Mouse (Mus musculus) yolk sac, embryonic 10.5 days (tissue): ENCODE measurements around the gene Dis3l.

ENCODE experiments used
- DNase-seq: peaks from one replicate; pipeline ENCODE4 v3.0.0-alpha.2; 2017; ENCODE audit warnings: low spot score

Gene Dis3l

GRCm38 (mm10) chr9:64341254-64341566, at the start of gene Dis3l:
TSS of gene Dis3l (minus strand) at chr9:64341288.
- no peak for DNase-seq

- DNase-seq = no peak
These were observed 48.6 kb upstream of the Dis3l start for GRCm38 (mm10) chr9:64389576-64390292.

GRCm38 (mm10) chr9:64386466-64387211, 45.6 kb upstream of the Dis3l start:
- no peak for DNase-seq

DNA sequence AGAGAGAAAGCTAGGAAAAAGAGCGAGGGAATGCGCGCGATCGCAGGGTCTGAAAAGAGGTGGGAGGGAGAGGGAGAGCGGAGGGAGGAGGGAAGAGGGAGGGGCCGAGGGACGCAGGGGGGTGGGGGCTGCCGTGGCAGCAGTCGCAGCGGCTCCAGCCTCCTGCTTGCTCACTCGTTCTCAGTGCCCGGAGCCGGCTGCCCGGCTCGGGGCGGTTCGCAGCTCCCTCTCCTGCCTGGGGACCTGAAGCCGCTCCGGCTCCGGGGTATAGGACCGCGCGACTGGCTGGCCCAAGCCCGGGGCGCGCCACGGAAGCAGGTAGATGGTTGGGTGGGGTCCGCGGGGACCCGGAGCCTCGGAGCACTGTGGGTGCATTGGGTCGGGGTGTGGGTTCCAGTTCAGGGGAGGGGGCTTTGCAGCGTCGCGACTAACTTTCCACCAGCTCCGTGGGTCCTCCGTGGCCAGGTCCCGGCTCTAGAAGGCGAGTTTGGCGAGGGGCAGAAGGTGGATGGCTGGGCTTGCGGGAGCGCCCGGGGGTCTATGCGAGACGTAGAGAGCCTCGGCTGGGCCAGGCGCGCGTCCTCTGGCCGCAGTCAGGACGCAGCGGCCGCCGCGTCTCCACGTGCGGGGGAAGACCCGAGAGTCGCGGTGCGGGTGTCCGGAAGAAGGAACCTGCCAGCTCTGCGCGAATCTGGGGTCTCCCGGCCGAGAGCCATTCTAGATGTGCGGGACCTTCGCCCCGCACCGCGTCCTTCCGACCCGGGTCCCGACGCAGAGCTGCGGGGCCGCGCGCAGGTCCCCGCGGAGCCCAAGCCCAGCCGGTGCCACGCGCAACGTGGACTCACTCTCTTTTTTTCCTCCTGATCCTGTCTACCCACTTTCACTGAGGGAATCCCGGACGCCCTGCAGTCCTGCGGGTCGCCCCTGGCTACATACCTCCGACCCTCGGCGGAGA, 44.7 kb upstream of the Dis3l start, which contains the start of gene Megf11:
Gene Megf11, plus strand, starts transcription at position 116 of the 955 bp plus-strand sequence.
- DNase-seq = peak; percentile 67

DNA sequence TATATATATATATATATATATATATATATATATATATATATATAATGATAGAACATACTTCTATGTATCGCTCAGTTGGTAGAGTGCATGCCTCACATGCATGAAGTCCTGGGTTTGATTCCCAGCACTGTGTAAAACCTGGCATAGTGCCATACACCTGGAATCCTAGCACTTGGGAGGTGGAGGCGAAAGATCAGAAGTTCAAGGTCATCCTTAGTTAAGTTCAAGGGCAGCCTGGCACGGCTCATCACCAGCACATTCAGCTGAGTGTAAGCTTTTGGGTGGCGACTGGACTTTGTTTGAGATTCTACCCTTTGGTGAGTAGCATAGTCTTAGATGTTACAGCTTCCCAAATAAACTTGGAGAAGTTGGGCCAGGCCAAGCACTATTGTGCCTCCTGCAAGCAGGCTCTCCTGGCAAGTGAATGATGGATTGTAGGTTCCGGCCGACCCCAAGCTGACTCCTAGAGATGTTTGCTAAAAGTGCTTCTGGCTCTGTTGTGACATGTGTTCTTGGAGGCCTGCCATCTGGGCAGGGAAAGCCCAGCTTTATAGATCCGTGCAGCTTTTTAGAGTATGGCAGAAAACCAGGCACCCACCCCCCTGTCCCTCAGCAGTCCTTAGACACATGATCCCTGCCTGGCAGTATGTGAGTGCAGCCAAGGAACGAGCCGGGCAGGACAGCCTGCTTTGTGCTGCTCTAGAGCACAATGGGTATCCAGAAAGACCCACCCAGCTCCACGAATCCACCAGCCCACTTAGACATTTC, 42.1 kb upstream of the Dis3l start:
- no peak for DNase-seq

DNA sequence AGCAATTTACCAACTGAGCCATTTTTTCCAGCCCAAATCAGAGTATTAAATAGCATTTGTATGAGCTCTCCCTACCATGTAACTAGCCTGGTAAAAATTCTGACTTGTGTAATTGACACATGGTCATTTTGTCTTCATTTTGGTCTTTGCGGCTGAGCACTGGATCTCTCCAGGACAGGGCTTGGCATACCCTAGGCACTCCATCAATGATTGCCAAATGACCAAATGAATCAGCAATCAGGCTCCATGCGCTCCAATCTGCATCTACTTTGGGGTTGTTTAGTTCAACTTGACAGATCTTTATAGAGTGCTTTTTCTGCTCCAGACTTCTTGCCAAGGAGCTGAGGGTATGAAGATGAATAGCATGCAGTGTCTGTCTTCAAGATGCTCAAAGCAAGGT, 35.3 kb upstream of the Dis3l start:
- no peak for DNase-seq

DNA sequence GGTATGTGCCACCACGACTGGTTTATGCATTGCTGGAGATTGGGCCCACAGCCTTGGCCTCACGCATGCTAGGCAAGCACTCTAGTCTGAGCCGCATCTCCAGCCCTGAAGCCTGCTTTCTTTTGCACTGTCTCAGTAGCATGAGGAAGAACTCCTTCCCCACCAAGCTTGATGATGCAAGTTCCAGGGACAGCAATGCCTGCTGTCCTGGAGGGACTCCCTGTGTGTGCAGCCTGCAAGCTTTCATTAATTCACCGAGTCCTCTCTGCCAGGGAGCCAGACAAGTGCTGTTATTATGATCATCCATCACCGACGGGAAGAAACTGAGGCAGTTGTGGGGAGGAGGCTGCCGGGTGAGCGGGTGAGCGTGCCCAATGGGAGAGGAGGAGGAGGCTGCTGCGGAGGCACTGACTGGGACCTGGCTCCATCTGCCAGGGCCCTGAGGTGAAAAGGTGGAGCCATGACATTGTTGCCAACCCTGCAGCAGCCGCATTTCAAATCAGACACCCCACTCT, 30.3 kb upstream of the Dis3l start:
- DNase-seq = no peak

GRCm38 (mm10) chr9:64369871-64370270, 28.8 kb upstream of the Dis3l start:
- no peak for DNase-seq

DNA sequence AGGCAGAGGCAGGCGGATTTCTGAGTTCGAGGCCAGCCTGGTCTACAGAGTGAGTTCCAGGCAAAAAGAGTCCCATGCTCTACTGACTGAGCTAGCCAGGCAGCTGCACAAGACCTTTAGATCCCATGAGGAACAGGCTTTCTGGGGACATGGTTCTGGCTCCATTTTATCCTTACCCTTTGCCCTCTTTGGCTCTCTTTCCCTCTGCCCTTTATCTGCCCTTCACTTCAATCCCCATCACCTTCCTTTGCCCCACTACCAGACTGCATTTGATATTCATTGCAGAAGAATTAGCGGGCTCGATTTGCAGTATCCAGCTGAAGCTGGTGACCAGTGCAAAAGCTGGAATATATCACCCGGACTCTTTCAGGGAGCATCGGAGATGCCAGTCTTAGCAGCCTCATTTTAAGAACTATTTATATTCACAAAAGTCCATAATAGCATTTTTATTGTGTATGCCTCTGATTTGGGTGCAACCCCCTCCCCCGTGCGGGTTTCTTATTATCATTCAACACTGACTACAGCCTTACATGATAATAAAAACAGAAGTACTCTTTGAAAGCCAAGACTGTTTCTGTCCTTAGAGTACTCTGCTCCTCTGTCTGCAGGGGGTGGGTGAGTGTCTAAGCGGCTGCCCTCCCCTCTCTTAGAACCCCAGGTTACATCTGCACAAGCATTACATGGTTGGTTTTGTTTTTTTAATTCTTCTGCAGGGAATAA, 20.3 kb upstream of the Dis3l start:
- no peak for DNase-seq

DNA sequence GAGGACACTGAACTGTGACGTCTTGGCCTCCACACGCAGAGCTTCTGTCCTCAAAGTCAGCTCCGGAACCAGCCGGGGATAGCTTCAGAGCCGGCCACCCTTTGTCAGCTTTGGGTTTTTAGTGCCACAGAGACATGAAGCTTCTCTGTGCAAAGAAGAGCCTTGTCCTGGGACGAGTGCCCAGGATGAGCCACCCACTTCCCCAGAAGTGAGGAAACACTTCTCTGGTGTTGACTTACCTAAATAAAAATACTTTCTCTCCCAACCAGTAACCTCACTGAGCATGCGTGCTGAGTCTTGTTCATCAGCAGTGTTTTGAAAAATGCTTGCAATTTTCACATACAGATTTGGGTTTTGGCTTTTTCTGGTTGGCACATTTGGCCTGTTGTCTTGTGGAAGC, 14.5 kb upstream of the Dis3l start:
- no peak for DNase-seq

GRCm38 (mm10) chr9:64351191-64351590, 10.1 kb upstream of the Dis3l start:
- no peak for DNase-seq

DNA sequence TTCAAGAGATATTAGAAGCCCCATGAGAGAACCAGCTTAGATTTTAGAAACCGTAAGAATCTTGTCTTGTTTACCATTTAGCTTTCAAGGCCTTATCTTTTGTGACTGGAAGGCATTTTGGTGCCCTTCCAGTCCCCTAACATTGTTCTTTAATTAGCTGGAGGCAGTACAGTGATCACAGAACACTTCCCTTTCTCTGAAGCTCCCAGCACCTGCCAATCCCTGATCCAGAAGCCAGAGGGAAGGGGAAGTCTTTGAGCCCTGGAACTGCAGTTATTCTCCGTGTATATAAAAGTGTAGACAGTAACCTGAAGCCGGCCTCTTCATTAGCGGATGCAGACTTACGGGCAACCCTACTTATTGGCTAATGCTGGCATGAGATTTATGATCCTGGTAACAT, 8.4 kb upstream of the Dis3l start:
- DNase-seq = no peak

DNA sequence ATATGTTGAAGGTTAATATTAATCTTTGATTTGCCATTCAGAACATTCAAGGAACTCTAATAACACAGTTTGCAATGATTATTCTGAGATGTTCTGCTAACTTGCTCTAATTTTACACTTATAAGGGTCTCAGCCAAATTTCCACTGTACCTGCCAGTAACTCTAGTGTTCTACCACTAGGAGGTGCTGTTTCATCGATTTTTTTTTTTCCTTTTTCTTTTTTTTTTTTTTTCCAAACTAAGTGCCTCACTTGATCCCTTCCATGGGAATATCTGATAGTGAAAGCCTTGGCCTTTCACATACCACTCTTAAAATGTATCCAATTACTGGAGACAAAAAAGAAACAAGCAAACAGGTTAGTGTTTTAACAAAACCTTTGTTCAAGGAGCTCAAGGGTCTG, 6.3 kb upstream of the Dis3l start:
- no peak for DNase-seq

- no peak for DNase-seq
These were observed 4.8 kb upstream of the Dis3l start for GRCm38 (mm10) chr9:64345931-64346330.

DNA sequence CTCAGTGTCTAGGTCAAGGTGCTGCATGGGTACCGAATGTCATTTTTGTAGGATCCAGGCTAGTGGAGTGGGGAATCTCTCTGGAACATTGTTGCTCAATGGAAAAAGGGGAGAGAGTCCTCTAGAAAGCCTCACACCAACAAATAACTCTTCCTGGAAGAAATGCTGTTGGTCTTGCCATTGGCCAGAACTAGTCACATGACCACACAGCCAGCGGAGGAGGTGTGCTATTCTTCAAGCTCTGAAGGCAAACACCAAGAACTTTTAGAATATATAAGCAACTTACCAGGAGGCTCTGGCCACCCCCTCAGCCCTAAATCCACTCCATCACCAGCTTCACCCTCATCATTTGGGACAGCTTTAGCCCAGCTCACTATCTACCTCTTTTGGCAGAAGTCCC, 2.6 kb upstream of the Dis3l start:
- no peak for DNase-seq

- no peak for DNase-seq
These were observed 583 bp upstream of the Dis3l start for GRCm38 (mm10) chr9:64341671-64342070.

GRCm38 (mm10) chr9:64340351-64341253, 486 bp downstream of the Dis3l start:
- peak; percentile 87 for DNase-seq

DNA sequence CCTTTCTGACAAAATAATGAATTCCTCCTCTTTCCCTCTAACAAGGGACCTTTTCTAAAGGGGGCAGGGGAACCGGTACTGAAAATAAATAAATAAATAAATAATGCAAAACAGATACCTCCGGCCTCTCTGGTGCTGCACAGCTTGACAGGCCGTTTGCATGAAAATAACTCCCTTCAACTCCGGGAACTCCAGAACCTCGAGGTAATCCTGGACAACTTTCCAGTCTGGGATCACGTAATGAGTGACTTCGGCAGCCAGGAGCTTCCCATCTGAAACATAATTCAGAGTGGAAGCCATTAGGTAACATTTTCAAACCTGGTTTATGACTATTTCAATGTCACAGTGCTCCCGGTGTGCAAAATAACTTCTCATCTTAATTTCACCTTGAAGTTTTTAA, 1.7 kb downstream of the Dis3l start:
- DNase-seq = no peak

DNA sequence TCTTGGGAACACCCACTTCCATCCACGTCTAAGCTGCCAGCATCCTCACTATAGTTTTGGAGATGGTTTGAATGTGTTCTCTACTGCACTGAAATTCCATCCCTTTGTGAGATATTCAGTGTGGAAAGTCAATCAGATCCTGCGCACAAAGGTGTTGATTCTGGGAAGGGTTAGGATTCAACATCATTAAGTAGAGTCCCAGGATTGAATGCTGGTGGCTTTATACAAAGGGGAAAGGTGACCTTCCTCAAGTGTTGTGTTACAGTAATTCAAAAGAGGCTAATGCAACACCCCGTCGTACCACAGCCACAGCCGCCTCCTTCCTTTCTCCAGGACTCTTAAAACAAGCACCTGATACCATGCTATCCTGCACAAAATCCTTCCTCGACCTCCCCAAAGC, 5.3 kb downstream of the Dis3l start:
- no peak for DNase-seq

- DNase-seq = no peak
These were observed 17.1 kb downstream of the Dis3l start for GRCm38 (mm10) chr9:64323976-64324375.
